Mouse (Mus musculus) hindbrain, postnatal 0 days (tissue): Measurements from ENCODE around the gene Dpysl5. TPM values are rescaled to one million over a fixed set of nuclear protein-coding genes. Genes with fewer than 3 reads are reported as not detected.
"Not testable (repeated sequence)": the region's sequence is repeated elsewhere in the genome, so short reads cannot be mapped to it uniquely, and the experiment has no call there.

ENCODE experiments used
- ATAC-seq: fragments of 200-750 bp; cut with Nextera tagmentation; 2 replicates; pipeline ENCODE4 v1.8.0; 2017; ENCODE audit warnings: mild to moderate bottlenecking, moderate TSS enrichment, moderate library complexity
- DNase-seq: peaks from one replicate; pipeline ENCODE4 v3.0.0-alpha.2; 2015; ENCODE audit warnings: low spot score
- H3K27ac ChIP-seq: fragments of 300-500 bp; sonication (generic); 2 replicates; pipeline ENCODE4 v1.5.1; 2014; ENCODE audit warnings: mild to moderate bottlenecking
- H3K27me3 ChIP-seq: fragments of 300-500 bp; sonication (generic); 2 replicates; pipeline ENCODE4 v1.6.1; 2014; ENCODE audit warnings: low read length, mixed read lengths; ENCODE audit not compliant: insufficient read depth
- H3K36me3 ChIP-seq: fragments of 300-500 bp; sonication (generic); 2 replicates; pipeline ENCODE4 v1.6.1; 2014; ENCODE audit warnings: low read length, mixed read lengths; ENCODE audit not compliant: insufficient read depth
- H3K4me1 ChIP-seq: fragments of 300-500 bp; sonication (generic); 2 replicates; pipeline ENCODE4 v1.6.1; 2014; ENCODE audit warnings: antibody characterized with exemption, low read length, mixed read lengths; ENCODE audit not compliant: insufficient read depth
- H3K4me2 ChIP-seq: fragments of 300-500 bp; sonication (generic); 2 replicates; pipeline ENCODE4 v1.6.1; 2014; ENCODE audit warnings: low read depth, mild to moderate bottlenecking, low read length, moderate library complexity, mixed read lengths
- H3K4me3 ChIP-seq: fragments of 300-500 bp; sonication (generic); 2 replicates; pipeline ENCODE4 v1.5.1; 2014; ENCODE audit warnings: low read length
- H3K9ac ChIP-seq: fragments of 300-500 bp; sonication (generic); replicated peaks from 2 replicates; pipeline ENCODE4 v1.6.1; 2014; ENCODE audit warnings: mild to moderate bottlenecking, low read length, moderate library complexity, mixed read lengths
- H3K9me3 ChIP-seq: fragments of 300-500 bp; sonication (generic); 2 replicates; pipeline ENCODE4 v1.6.1; 2016; ENCODE audit warnings: low read length, mixed read lengths
- CTCF ChIP-seq: IDR thresholded peaks from 2 replicates; pipeline ENCODE4 v1.5.1; 2016; ENCODE audit warnings: antibody characterized with exemption, control low read depth, low read depth
- WGBS: fragments of 180-500 bp; shearing (Covaris S2); extraction: QIAGEN DNeasy Blood & Tissue Kit; methylation state at CpG from one replicate; pipeline ENCODE4 v1.1.7; 2014; 5-methylcytosine and 5-hydroxymethylcytosine counted together
- polyA plus RNA-seq: library from polyadenylated mRNA; unstranded; fragments of >200 nt; fragmentation: Nextera tagmentation; extraction: Ambion mirVana; gene quantifications from 2 replicates; pipeline ENCODE4 v1.2.1, GENCODE M21; 2015
- total RNA-seq: library from RNA; depleted of rRNA; stranded (reverse); fragments of >200 nt; gene quantifications from 2 replicates; pipeline ENCODE4 v1.2.3, GENCODE M21; 2014

The Dpysl5 gene
- total and polyA plus RNA-seq, 2 experiments from 2014 or later: 148 to 261 TPM

DNA sequence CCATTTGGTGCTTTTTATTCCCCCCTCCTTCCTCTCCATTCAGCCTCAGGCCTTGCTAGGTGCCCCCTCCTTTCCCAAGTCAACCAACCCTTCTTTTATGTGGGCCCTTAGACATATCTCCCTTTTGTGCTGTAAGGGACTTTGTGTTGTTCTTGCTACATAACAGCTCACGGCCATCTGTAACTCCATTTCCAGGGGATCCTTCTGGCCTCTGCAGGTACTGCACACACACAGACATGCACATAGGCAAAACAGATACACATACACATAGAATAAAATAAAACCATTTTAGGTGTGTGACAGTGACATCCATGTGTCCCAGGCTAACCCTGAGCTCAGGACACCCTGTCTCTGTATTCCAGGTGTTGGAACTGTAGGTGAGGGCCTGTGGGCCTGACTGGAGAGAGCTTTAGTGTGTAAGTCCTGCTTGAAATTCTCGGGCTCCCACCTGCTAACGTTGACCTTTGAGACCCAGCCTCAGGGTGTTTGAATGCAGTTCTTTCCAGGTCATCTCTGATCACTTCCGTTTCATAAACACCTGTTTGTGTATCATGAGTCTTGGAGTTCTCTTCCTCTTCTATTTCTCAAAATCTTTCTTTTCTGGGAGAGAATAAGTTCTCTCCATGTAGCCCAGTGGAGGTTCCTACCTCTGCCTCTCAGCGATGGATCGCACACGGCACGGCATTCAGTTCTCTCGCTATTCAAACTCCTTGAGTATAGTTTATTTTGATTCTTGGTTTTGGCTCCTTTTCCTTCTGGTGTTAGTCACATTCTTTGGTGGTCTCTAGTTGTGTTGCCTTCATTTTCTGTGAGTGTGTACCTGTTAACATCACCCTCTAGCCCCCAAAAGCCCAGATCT lies 42.5 kb upstream of the Dpysl5 start:
- no peak for ATAC-seq
- 93% methylated on average over 9 of the region's 9 CpGs for WGBS

GRCm38 (mm10) chr5:30669496-30669830 lies 41.9 kb upstream of the Dpysl5 start:
- H3K36me3 ChIP-seq: no peaks in the 10 kb centered on the region
- no peak for TF ChIP-seq CTCF
- 90% methylated on average over 3 of the region's 3 CpGs for WGBS
- H3K4me1 ChIP-seq: 0 out of 2 replicates have a peak, but pooled peaks cover 3% of the 10 kb centered on the region
- DNase-seq (no peak), ATAC-seq (no peak)
- no peak overlapping the region for H3K4me2 ChIP-seq
- no peak overlapping the region for H3K4me3 ChIP-seq
- H3K9ac ChIP-seq: no peak overlapping the region
- H3K27ac ChIP-seq: no peak overlapping the region
- no peaks in the 10 kb centered on the region for H3K27me3 ChIP-seq
- no peaks in the 10 kb centered on the region for H3K9me3 ChIP-seq

More for the DNA sequence above, 42.5 kb upstream of the Dpysl5 start:
- Histone ChIP-seq H3K9ac (no peak overlapping the region), H3K27ac (no peak overlapping the region), H3K4me1 (0 out of 2 replicates have a peak, but pooled peaks cover 3% of the 10 kb centered on the region), H3K4me2 (0 out of 2 replicates have a peak overlapping the region, but pooled peaks have one; percentile 2), H3K4me3 (no peak overlapping the region), H3K9me3 (no peaks in the 10 kb centered on the region), H3K27me3 (no peaks in the 10 kb centered on the region), H3K36me3 (no peaks in the 10 kb centered on the region)
- no peak for TF ChIP-seq CTCF
- DNase-seq: no peak

DNA sequence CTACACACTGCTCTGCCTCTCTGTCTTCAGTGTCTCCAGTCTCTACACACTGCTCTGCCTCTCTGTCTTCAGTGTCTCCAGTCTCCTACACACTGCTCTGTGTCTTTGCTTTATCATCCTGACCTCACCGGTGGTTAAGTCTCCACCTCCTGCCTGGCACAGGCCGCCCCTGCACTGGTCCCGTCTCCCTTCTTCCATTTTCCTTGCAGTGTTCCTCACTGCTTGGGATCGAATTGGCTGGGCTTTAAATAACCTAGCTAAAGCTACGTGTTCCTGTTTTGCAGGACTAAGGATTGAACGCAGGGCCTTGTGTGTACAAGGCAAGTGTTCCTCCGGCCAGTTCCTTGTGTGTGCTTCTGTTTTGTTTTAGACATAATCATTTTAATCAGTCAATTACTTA lies 41.3 kb upstream of the Dpysl5 start:
- Histone ChIP-seq H3K9me3 (no peaks in the 10 kb centered on the region), H3K27ac (no peak overlapping the region), H3K4me1 (0 out of 2 replicates have a peak, but pooled peaks cover 3% of the 10 kb centered on the region), H3K36me3 (no peaks in the 10 kb centered on the region), H3K4me2 (no peak overlapping the region), H3K27me3 (no peaks in the 10 kb centered on the region), H3K9ac (no peak overlapping the region), H3K4me3 (no peak overlapping the region)
- TF ChIP-seq CTCF: no peak
- ATAC-seq (no peak), DNase-seq (no peak)
- WGBS: 94% methylated on average over 7 of the region's 7 CpGs

GRCm38 (mm10) chr5:30674001-30674400 lies 37.4 kb upstream of the Dpysl5 start:
- H3K4me3 ChIP-seq: no peak overlapping the region

GRCm38 (mm10) chr5:30676800-30677199 lies 34.6 kb upstream of the Dpysl5 start:
- Histone ChIP-seq H3K4me2 (no peak overlapping the region), H3K27me3 (no peaks in the 10 kb centered on the region), H3K4me1 (no peaks in the 10 kb centered on the region), H3K36me3 (0 out of 2 replicates have a peak, but pooled peaks cover 3% of the 10 kb centered on the region), H3K9ac (no peak overlapping the region), H3K4me3 (no peak overlapping the region), H3K9me3 (no peaks in the 10 kb centered on the region), H3K27ac (no peak overlapping the region)
- DNase-seq: no peak
- 88% methylated on average over 7 of the region's 7 CpGs for WGBS
- no peak for ATAC-seq
- TF ChIP-seq CTCF: no peak

More at GRCm38 (mm10) chr5:30674001-30674400, 37.4 kb upstream of the Dpysl5 start:
- Histone ChIP-seq H3K4me2 (no peak overlapping the region), H3K4me1 (no peaks in the 10 kb centered on the region), H3K27me3 (no peaks in the 10 kb centered on the region), H3K9me3 (no peaks in the 10 kb centered on the region), H3K9ac (no peak overlapping the region), H3K36me3 (0 out of 2 replicates have a peak, but pooled peaks cover 3% of the 10 kb centered on the region), H3K27ac (no peak overlapping the region)
- ATAC-seq (no peak), DNase-seq (no peak)
- TF ChIP-seq CTCF: no peak
- 86% methylated on average over 7 of the region's 7 CpGs for WGBS

DNA sequence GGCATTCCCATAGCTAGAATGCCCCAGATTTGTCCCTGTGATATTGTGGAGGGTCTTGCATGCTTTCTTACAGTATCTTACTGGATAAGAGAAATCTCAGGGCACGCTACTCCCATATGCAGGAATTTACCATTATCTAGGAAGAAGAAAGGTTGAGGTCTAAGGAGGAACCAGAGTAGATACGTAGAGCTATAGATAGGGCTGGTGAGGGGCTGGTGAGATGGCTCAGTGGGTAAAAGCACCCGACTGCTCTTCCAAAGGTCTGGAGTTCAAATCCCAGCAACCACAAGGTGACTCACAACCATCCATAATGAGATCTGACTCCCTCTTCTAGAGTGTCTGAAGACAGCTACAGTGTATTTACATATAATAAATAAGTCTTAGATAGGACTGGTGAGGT lies 33.3 kb upstream of the Dpysl5 start:
- not testable (repeated sequence) for H3K36me3 ChIP-seq, ATAC-seq, H3K4me1 ChIP-seq, H3K27me3 ChIP-seq, H3K9ac ChIP-seq, DNase-seq, H3K4me2 ChIP-seq, H3K9me3 ChIP-seq, H3K27ac ChIP-seq, H3K4me3 ChIP-seq
- 95% methylated on average over 3 of the region's 3 CpGs for WGBS

- Histone ChIP-seq H3K4me1 (no peaks in the 10 kb centered on the region), H3K9me3 (no peaks in the 10 kb centered on the region), H3K27ac (no peak overlapping the region), H3K4me2 (no peak overlapping the region), H3K36me3 (0 out of 2 replicates have a peak, but pooled peaks cover 3% of the 10 kb centered on the region), H3K4me3 (no peak overlapping the region), H3K27me3 (no peaks in the 10 kb centered on the region), H3K9ac (no peak overlapping the region)
- no peak for TF ChIP-seq CTCF
- 96% methylated on average over 4 of the region's 4 CpGs for WGBS
- DNase-seq (no peak), ATAC-seq (no peak)
These were observed 32.6 kb upstream of the Dpysl5 start for GRCm38 (mm10) chr5:30678722-30679296.
